Mouse (Mus musculus): ENCODE measurements around the gene Dot1l. TPM values are rescaled to one million over a fixed set of nuclear protein-coding genes. Genes with fewer than 3 reads are reported as not detected.
A peak's percentile ranks its signal among the peaks of the same experiment; 100 is the strongest.
"Not testable (repeated sequence)": the region's sequence is repeated elsewhere in the genome, so short reads cannot be mapped to it uniquely, and the experiment has no call there.

The Dot1l gene
- polyA plus RNA-seq, 1 experiment from 2014 or later, result 13.8 TPM

- H3K4me1 ChIP-seq (ENCODE audit: control insufficient read depth, insufficient read depth, low read length), result peaks cover 11% of the 10 kb centered on the region
- no peak for DNase-seq (ENCODE audit: low spot score)
- peaks cover 5% of the 10 kb centered on the region for H3K27me3 ChIP-seq (ENCODE audit: control insufficient read depth, insufficient read depth, low read length)
- WGBS, result 3% methylated on average over 20 of the region's 20 CpGs
- H3K9me3 ChIP-seq (replicated peaks; ENCODE audit: control insufficient read depth, low read length), result no peaks in the 10 kb centered on the region
- ATAC-seq (replicated peaks; ENCODE audit: insufficient number of reproducible peaks, low FRiP score, low TSS enrichment, low read depth), result no peak
- no peaks in the 10 kb centered on the region for H3K36me3 ChIP-seq (replicated peaks; ENCODE audit: control insufficient read depth, insufficient read depth, low read depth, low read length)
- H3K9ac ChIP-seq (replicated peaks; ENCODE audit: low read length), result no peak overlapping the region
- 0 out of 2 replicates have a peak overlapping the region, but pooled peaks have one; percentile 0 for H3K4me2 ChIP-seq (ENCODE audit: low read depth, low read length)
- no peak overlapping the region for H3K4me3 ChIP-seq (ENCODE audit: low read depth, low read length)
- no peak overlapping the region for H3K27ac ChIP-seq (replicated peaks; ENCODE audit: low read depth, low read length)
Observed at GRCm38 (mm10) chr10:80810084-80810483, 55.1 kb downstream of the Dot1l start.

GRCm38 (mm10) chr10:80812391-80813041 lies 57.5 kb downstream of the Dot1l start:
- Histone ChIP-seq H3K4me2 (ENCODE audit: low read depth, low read length) (no peak overlapping the region), H3K9me3 (replicated peaks; ENCODE audit: control insufficient read depth, low read length) (no peaks in the 10 kb centered on the region), H3K4me1 (ENCODE audit: control insufficient read depth, insufficient read depth, low read length) (0 out of 2 replicates have a peak, but pooled peaks cover 2% of the 10 kb centered on the region), H3K27me3 (ENCODE audit: control insufficient read depth, insufficient read depth, low read length) (peaks cover 3% of the 10 kb centered on the region; the same call in 1 of the 2 replicates), H3K27ac (replicated peaks; ENCODE audit: low read depth, low read length) (no peak overlapping the region), H3K9ac (replicated peaks; ENCODE audit: low read length) (no peak overlapping the region), H3K36me3 (replicated peaks; ENCODE audit: control insufficient read depth, insufficient read depth, low read depth, low read length) (no peaks in the 10 kb centered on the region), H3K4me3 (ENCODE audit: low read depth, low read length) (no peak overlapping the region)
- DNase-seq (ENCODE audit: low spot score) (no peak), ATAC-seq (replicated peaks; ENCODE audit: insufficient number of reproducible peaks, low FRiP score, low TSS enrichment, low read depth) (no peak)
- 58% methylated on average over 5 of the region's 5 CpGs for WGBS

- H3K4me1 ChIP-seq (ENCODE audit: control insufficient read depth, insufficient read depth, low read length), result 0 out of 2 replicates have a peak, but pooled peaks cover 1% of the 10 kb centered on the region
- no peaks in the 10 kb centered on the region for H3K9me3 ChIP-seq (replicated peaks; ENCODE audit: control insufficient read depth, low read length)
- DNase-seq (ENCODE audit: low spot score), result no peak
- H3K36me3 ChIP-seq (replicated peaks; ENCODE audit: control insufficient read depth, insufficient read depth, low read depth, low read length), result no peaks in the 10 kb centered on the region
- H3K4me3 ChIP-seq (ENCODE audit: low read depth, low read length), result no peak within 1 kb of the TSS
- H3K9ac ChIP-seq (replicated peaks; ENCODE audit: low read length), result no peak within 1 kb of the TSS
- no peak for ATAC-seq (replicated peaks; ENCODE audit: insufficient number of reproducible peaks, low FRiP score, low TSS enrichment, low read depth)
- H3K4me2 ChIP-seq (ENCODE audit: low read depth, low read length), result no peak within 1 kb of the TSS
- H3K27me3 ChIP-seq (ENCODE audit: control insufficient read depth, insufficient read depth, low read length), result peaks cover 3% of the 10 kb centered on the region; the same call in 1 of the 2 replicates
- 57% methylated on average over 4 of the region's 4 CpGs for WGBS
- no peak within 1 kb of the TSS for H3K27ac ChIP-seq (replicated peaks; ENCODE audit: low read depth, low read length)
Observed at GRCm38 (mm10) chr10:80813366-80813765, 58.4 kb downstream of the Dot1l start, which contains the start of gene Jsrp1. Jsrp1 (minus strand) TSS chr10:80813498.

- no peaks in the 10 kb centered on the region for H3K9me3 ChIP-seq (replicated peaks; ENCODE audit: control insufficient read depth, low read length)
- no peak for DNase-seq (ENCODE audit: low spot score)
Observed at GRCm38 (mm10) chr10:80814800-80815199, 59.8 kb downstream of the Dot1l start.

GRCm38 (mm10) chr10:80816303-80816702 lies 61.3 kb downstream of the Dot1l start:
- not testable (repeated sequence) for H3K9me3 ChIP-seq (replicated peaks; ENCODE audit: control insufficient read depth, low read length); H3K9ac ChIP-seq (replicated peaks; ENCODE audit: low read length); H3K36me3 ChIP-seq (replicated peaks; ENCODE audit: control insufficient read depth, insufficient read depth, low read depth, low read length); DNase-seq (ENCODE audit: low spot score); H3K27me3 ChIP-seq (ENCODE audit: control insufficient read depth, insufficient read depth, low read length); H3K4me1 ChIP-seq (ENCODE audit: control insufficient read depth, insufficient read depth, low read length); H3K4me2 ChIP-seq (ENCODE audit: low read depth, low read length); H3K4me3 ChIP-seq (ENCODE audit: low read depth, low read length); ATAC-seq (replicated peaks; ENCODE audit: insufficient number of reproducible peaks, low FRiP score, low TSS enrichment, low read depth); H3K27ac ChIP-seq (replicated peaks; ENCODE audit: low read depth, low read length)
- WGBS, result 82% methylated on average over 3 of the region's 3 CpGs

More at GRCm38 (mm10) chr10:80814800-80815199, 59.8 kb downstream of the Dot1l start:
- 63% methylated on average over 7 of the region's 7 CpGs for WGBS
- no peak overlapping the region for H3K4me3 ChIP-seq (ENCODE audit: low read depth, low read length)
- H3K9ac ChIP-seq (replicated peaks; ENCODE audit: low read length), result no peak overlapping the region
- no peaks in the 10 kb centered on the region for H3K36me3 ChIP-seq (replicated peaks; ENCODE audit: control insufficient read depth, insufficient read depth, low read depth, low read length)
- H3K27ac ChIP-seq (replicated peaks; ENCODE audit: low read depth, low read length), result no peak overlapping the region
- no peak for ATAC-seq (replicated peaks; ENCODE audit: insufficient number of reproducible peaks, low FRiP score, low TSS enrichment, low read depth)
- no peaks in the 10 kb centered on the region for H3K27me3 ChIP-seq (ENCODE audit: control insufficient read depth, insufficient read depth, low read length)
- H3K4me2 ChIP-seq (ENCODE audit: low read depth, low read length), result no peak overlapping the region
- H3K4me1 ChIP-seq (ENCODE audit: control insufficient read depth, insufficient read depth, low read length), result no peaks in the 10 kb centered on the region

GRCm38 (mm10) chr10:80817164-80817563 lies 62.2 kb downstream of the Dot1l start:
- DNase-seq (ENCODE audit: low spot score), result no peak
- H3K4me3 ChIP-seq (ENCODE audit: low read depth, low read length), result no peak overlapping the region
- no peaks in the 10 kb centered on the region for H3K27me3 ChIP-seq (ENCODE audit: control insufficient read depth, insufficient read depth, low read length)
- no peaks in the 10 kb centered on the region for H3K4me1 ChIP-seq (ENCODE audit: control insufficient read depth, insufficient read depth, low read length)
- H3K4me2 ChIP-seq (ENCODE audit: low read depth, low read length), result no peak overlapping the region
- no peak overlapping the region for H3K27ac ChIP-seq (replicated peaks; ENCODE audit: low read depth, low read length)
- ATAC-seq (replicated peaks; ENCODE audit: insufficient number of reproducible peaks, low FRiP score, low TSS enrichment, low read depth), result no peak
- H3K9ac ChIP-seq (replicated peaks; ENCODE audit: low read length), result no peak overlapping the region
- 60% methylated on average over 2 of the region's 2 CpGs for WGBS
- no peaks in the 10 kb centered on the region for H3K36me3 ChIP-seq (replicated peaks; ENCODE audit: control insufficient read depth, insufficient read depth, low read depth, low read length)
- no peaks in the 10 kb centered on the region for H3K9me3 ChIP-seq (replicated peaks; ENCODE audit: control insufficient read depth, low read length)

- H3K4me1 ChIP-seq (ENCODE audit: control insufficient read depth, insufficient read depth, low read length); H3K4me2 ChIP-seq (ENCODE audit: low read depth, low read length); H3K27me3 ChIP-seq (ENCODE audit: control insufficient read depth, insufficient read depth, low read length); H3K4me3 ChIP-seq (ENCODE audit: low read depth, low read length); ATAC-seq (replicated peaks; ENCODE audit: insufficient number of reproducible peaks, low FRiP score, low TSS enrichment, low read depth); H3K27ac ChIP-seq (replicated peaks; ENCODE audit: low read depth, low read length); H3K36me3 ChIP-seq (replicated peaks; ENCODE audit: control insufficient read depth, insufficient read depth, low read depth, low read length); H3K9me3 ChIP-seq (replicated peaks; ENCODE audit: control insufficient read depth, low read length); H3K9ac ChIP-seq (replicated peaks; ENCODE audit: low read length): not testable (repeated sequence)
- DNase-seq (ENCODE audit: low spot score), result peak; percentile 30
- WGBS, result 80% methylated on average over 7 of the region's 7 CpGs
Observed at GRCm38 (mm10) chr10:80817955-80818354, 62.9 kb downstream of the Dot1l start.

GRCm38 (mm10) chr10:80818599-80819281 lies 63.7 kb downstream of the Dot1l start:
- no peak overlapping the region for H3K4me2 ChIP-seq (ENCODE audit: low read depth, low read length)
- H3K27ac ChIP-seq (replicated peaks; ENCODE audit: low read depth, low read length), result no peak overlapping the region
- H3K4me1 ChIP-seq (ENCODE audit: control insufficient read depth, insufficient read depth, low read length), result no peaks in the 10 kb centered on the region
- H3K9me3 ChIP-seq (replicated peaks; ENCODE audit: control insufficient read depth, low read length), result no peaks in the 10 kb centered on the region
- 55% methylated on average over 6 of the region's 6 CpGs for WGBS
- no peak overlapping the region for H3K9ac ChIP-seq (replicated peaks; ENCODE audit: low read length)
- H3K4me3 ChIP-seq (ENCODE audit: low read depth, low read length), result no peak overlapping the region
- ATAC-seq (replicated peaks; ENCODE audit: insufficient number of reproducible peaks, low FRiP score, low TSS enrichment, low read depth) (no peak), DNase-seq (ENCODE audit: low spot score) (no peak)
- H3K27me3 ChIP-seq (ENCODE audit: control insufficient read depth, insufficient read depth, low read length), result no peaks in the 10 kb centered on the region
- no peaks in the 10 kb centered on the region for H3K36me3 ChIP-seq (replicated peaks; ENCODE audit: control insufficient read depth, insufficient read depth, low read depth, low read length)
